Mouse (Mus musculus) hindbrain, embryonic 11.5 days (tissue): ENCODE results near the gene Pak4. TPM values are rescaled to one million over a fixed set of nuclear protein-coding genes. Genes with fewer than 3 reads are reported as not detected.

Experiments
- ATAC-seq: fragments of 200-750 bp; cut with Nextera tagmentation; 2 replicates; pipeline ENCODE4 v1.8.0; 2017; ENCODE audit warnings: mild to moderate bottlenecking, moderate TSS enrichment, moderate library complexity; ENCODE audit not compliant: low FRiP score
- DNase-seq: peaks from one replicate; pipeline ENCODE4 v3.0.0-alpha.2; 2015; ENCODE audit warnings: low spot score
- H3K27ac ChIP-seq: fragments of 300-500 bp; sonication (generic); 2 replicates; pipeline ENCODE4 v1.5.1; 2014; ENCODE audit warnings: mild to moderate bottlenecking, low read depth, low read length
- H3K27me3 ChIP-seq: fragments of 300-500 bp; sonication (generic); 2 replicates; pipeline ENCODE4 v1.6.1; 2014; ENCODE audit warnings: mild to moderate bottlenecking, low read length, moderate library complexity, mixed read lengths; ENCODE audit not compliant: control insufficient read depth, insufficient read depth
- H3K36me3 ChIP-seq: fragments of 300-500 bp; sonication (generic); 2 replicates; pipeline ENCODE4 v1.6.1; 2014; ENCODE audit warnings: mild to moderate bottlenecking, low read length, moderate library complexity, mixed read lengths; ENCODE audit not compliant: control insufficient read depth, insufficient read depth
- H3K4me1 ChIP-seq: fragments of 300-500 bp; sonication (generic); replicated peaks from 2 replicates; pipeline ENCODE4 v1.6.1; 2014; ENCODE audit warnings: low read length, mixed read lengths; ENCODE audit not compliant: control insufficient read depth, insufficient read depth
- H3K4me2 ChIP-seq: fragments of 300-500 bp; sonication (generic); replicated peaks from 2 replicates; pipeline ENCODE4 v1.6.1; 2014; ENCODE audit warnings: mild to moderate bottlenecking, low read depth, low read length
- H3K4me3 ChIP-seq: fragments of 300-500 bp; sonication (generic); 2 replicates; pipeline ENCODE4 v1.5.1; 2014; ENCODE audit warnings: low read depth, low read length
- H3K9ac ChIP-seq: fragments of 300-500 bp; sonication (generic); 2 replicates; pipeline ENCODE4 v1.6.1; 2014; ENCODE audit warnings: low read depth, low read length
- H3K9me3 ChIP-seq: fragments of 300-500 bp; sonication (generic); 2 replicates; pipeline ENCODE4 v1.6.1; 2016; ENCODE audit warnings: low read length; ENCODE audit not compliant: control insufficient read depth
- WGBS: fragments of 180-500 bp; shearing (Covaris S2); extraction: QIAGEN DNeasy Blood & Tissue Kit; methylation state at CpG from one replicate; pipeline ENCODE4 v1.1.7; 2014; 5-methylcytosine and 5-hydroxymethylcytosine counted together
- polyA plus RNA-seq: library from polyadenylated mRNA; unstranded; fragments of >200 nt; fragmentation: Nextera tagmentation; extraction: Ambion mirVana; gene quantifications from 2 replicates; pipeline ENCODE4 v1.2.1, GENCODE M21; 2014

Gene Pak4
- polyA plus RNA-seq, 1 experiment from 2014 or later = 32.6 TPM

GRCm38 (mm10) chr7:28558486-28558885 lies 39.5 kb downstream of the Pak4 start:
- no peak overlapping the region for H3K27ac ChIP-seq
- ATAC-seq (no peak), DNase-seq (no peak)
- no peak overlapping the region for H3K9ac ChIP-seq
- no peaks in the 10 kb centered on the region for H3K27me3 ChIP-seq
- no peak overlapping the region for H3K4me3 ChIP-seq
- H3K4me1 ChIP-seq = no peaks in the 10 kb centered on the region
- no peak overlapping the region for H3K4me2 ChIP-seq
- peaks cover 3% of the 10 kb centered on the region; the same call in 1 of the 2 replicates for H3K36me3 ChIP-seq
- no peaks in the 10 kb centered on the region for H3K9me3 ChIP-seq
- WGBS = 51% methylated on average over 4 of the region's 4 CpGs

GRCm38 (mm10) chr7:28557708-28558107 lies 40.3 kb downstream of the Pak4 start:
- H3K4me1 ChIP-seq = no peaks in the 10 kb centered on the region
- no peak overlapping the region for H3K9ac ChIP-seq
- no peak overlapping the region for H3K4me2 ChIP-seq
- H3K4me3 ChIP-seq = no peak overlapping the region
- H3K36me3 ChIP-seq = peaks cover 3% of the 10 kb centered on the region; the same call in 1 of the 2 replicates
- H3K9me3 ChIP-seq = no peaks in the 10 kb centered on the region
- 73% methylated on average over 6 of the region's 6 CpGs for WGBS
- H3K27me3 ChIP-seq = no peaks in the 10 kb centered on the region
- no peak overlapping the region for H3K27ac ChIP-seq
- ATAC-seq (no peak), DNase-seq (no peak)

DNA sequence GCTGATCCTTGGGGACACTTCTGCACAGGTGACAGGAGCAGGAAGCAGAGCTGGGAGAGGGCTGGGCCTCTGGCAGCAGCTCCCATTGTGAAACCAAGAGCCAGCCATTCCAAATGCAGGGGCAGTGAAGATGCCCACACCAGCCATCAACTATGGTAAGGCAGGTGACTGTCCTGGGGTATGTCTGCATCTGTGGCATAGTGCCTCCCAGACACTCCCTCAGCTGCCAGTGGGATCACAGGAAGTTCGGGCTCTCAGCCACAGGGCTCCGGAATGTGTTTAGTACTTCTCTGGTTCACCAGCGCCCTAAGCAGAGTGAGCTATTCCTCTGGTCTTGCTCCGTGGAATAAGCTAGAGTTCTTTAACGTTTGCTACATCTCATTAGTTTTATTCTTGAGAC lies 40.9 kb downstream of the Pak4 start:
- Histone ChIP-seq H3K9me3 (no peaks in the 10 kb centered on the region), H3K4me2 (no peak overlapping the region), H3K4me1 (no peaks in the 10 kb centered on the region), H3K4me3 (no peak overlapping the region), H3K36me3 (peaks cover 3% of the 10 kb centered on the region; the same call in 1 of the 2 replicates), H3K27ac (no peak overlapping the region), H3K9ac (no peak overlapping the region), H3K27me3 (no peaks in the 10 kb centered on the region)
- 81% methylated on average over 5 of the region's 5 CpGs for WGBS
- DNase-seq (no peak), ATAC-seq (no peak)

DNA sequence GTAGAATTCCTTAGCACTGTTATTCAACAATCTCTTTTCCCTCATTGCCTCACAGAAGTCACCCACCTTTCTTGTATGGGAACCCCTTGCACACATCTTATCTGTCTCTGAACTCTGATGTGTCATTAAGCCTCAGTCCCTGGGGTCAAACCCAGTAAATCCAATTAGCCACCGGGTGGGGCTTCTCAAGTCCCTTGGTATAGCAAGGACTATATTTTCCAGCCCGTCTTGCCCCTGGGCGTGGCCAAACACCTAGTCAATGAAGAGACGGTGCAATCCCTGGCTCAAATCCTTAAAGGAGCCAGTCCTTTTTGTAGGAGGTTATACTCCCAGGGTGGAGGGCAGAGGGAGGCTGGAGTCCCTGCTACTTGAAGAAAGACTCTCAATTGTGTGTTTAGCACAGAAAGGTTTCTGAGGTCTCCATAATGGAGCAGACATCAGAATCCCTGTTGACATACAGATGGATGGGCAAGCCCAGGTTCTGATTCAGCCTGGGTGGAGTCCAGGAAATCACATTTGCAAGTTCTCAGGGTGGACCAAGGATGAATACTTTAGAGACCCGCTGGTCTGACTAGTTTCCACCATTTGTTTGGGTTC lies 41.9 kb downstream of the Pak4 start:
- no peak overlapping the region for H3K4me2 ChIP-seq
- no peaks in the 10 kb centered on the region for H3K4me1 ChIP-seq
- no peak for ATAC-seq
- no peak overlapping the region for H3K27ac ChIP-seq
- 25% methylated on average over 5 of the region's 5 CpGs for WGBS
- no peak overlapping the region for H3K9ac ChIP-seq
- no peaks in the 10 kb centered on the region for H3K27me3 ChIP-seq
- no peaks in the 10 kb centered on the region for H3K9me3 ChIP-seq
- no peak for DNase-seq
- no peak overlapping the region for H3K4me3 ChIP-seq
- peaks cover 3% of the 10 kb centered on the region; the same call in 1 of the 2 replicates for H3K36me3 ChIP-seq

DNA sequence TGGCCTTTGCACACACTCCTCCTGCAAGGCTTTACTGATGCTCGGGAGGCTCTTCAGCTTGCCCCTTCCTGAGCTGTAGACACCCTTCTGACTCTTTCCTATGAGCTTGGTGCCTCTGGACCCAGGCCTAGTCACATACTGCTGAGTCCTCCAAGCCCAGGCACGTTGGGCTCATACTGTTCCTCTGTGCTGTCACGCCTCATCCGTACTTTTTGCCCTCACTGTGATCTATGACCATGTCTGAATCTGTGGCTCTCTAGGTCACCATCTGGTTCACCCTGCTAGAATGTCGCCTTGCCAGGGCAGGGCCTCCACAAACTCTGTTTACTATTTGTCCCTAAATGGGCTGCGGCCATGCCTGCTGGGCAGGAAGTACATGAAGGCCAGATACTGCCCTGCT lies 44.9 kb downstream of the Pak4 start:
- ATAC-seq (no peak), DNase-seq (no peak)
- no peak overlapping the region for H3K4me2 ChIP-seq
- no peak overlapping the region for H3K9ac ChIP-seq
- no peaks in the 10 kb centered on the region for H3K4me1 ChIP-seq
- H3K27ac ChIP-seq = no peak overlapping the region
- no peaks in the 10 kb centered on the region for H3K27me3 ChIP-seq
- no peak overlapping the region for H3K4me3 ChIP-seq
- WGBS = 91% methylated on average over 6 of the region's 6 CpGs
- H3K36me3 ChIP-seq = no peaks in the 10 kb centered on the region
- H3K9me3 ChIP-seq = no peaks in the 10 kb centered on the region

- Histone ChIP-seq H3K9ac (no peak overlapping the region), H3K27me3 (peaks cover 17% of the 10 kb centered on the region), H3K4me2 (no peak overlapping the region), H3K36me3 (no peaks in the 10 kb centered on the region), H3K27ac (no peak overlapping the region), H3K4me3 (no peak overlapping the region), H3K4me1 (no peaks in the 10 kb centered on the region), H3K9me3 (no peaks in the 10 kb centered on the region)
- ATAC-seq = no peak
- no peak for DNase-seq
- WGBS = 71% methylated on average over 7 of the region's 7 CpGs
These were observed 50.4 kb downstream of the Pak4 start for GRCm38 (mm10) chr7:28547628-28548027.

- no peaks in the 10 kb centered on the region for H3K4me1 ChIP-seq
- H3K27me3 ChIP-seq = peaks cover 17% of the 10 kb centered on the region
- H3K27ac ChIP-seq = no peak within 1 kb of the TSS
- H3K9me3 ChIP-seq = no peaks in the 10 kb centered on the region
- peak within 1 kb of the TSS; percentile 10; the same call in 1 of the 2 replicates for H3K4me3 ChIP-seq
- peak within 1 kb of the TSS; percentile 31 for H3K4me2 ChIP-seq
- no peaks in the 10 kb centered on the region for H3K36me3 ChIP-seq
- 1% methylated on average over 5 of the region's 5 CpGs for WGBS
- ATAC-seq = no peak
- no peak within 1 kb of the TSS for H3K9ac ChIP-seq
- DNase-seq = no peak
These were observed 50.8 kb downstream of the Pak4 start, which contains the start of gene Nccrp1 for GRCm38 (mm10) chr7:28547154-28547553. Nccrp1 (minus strand) TSS chr7:28547254.

GRCm38 (mm10) chr7:28546649-28547048 lies 51.3 kb downstream of the Pak4 start:
- ATAC-seq (no peak), DNase-seq (no peak)
- Histone ChIP-seq H3K9ac (no peak overlapping the region), H3K4me2 (peak overlapping the region; percentile 31), H3K9me3 (no peaks in the 10 kb centered on the region), H3K27me3 (peaks cover 17% of the 10 kb centered on the region), H3K27ac (no peak overlapping the region), H3K36me3 (no peaks in the 10 kb centered on the region), H3K4me1 (no peaks in the 10 kb centered on the region), H3K4me3 (peak overlapping the region; percentile 10; the same call in 1 of the 2 replicates)
- 1% methylated on average over 20 of the region's 22 CpGs for WGBS

GRCm38 (mm10) chr7:28545891-28546210 lies 52.1 kb downstream of the Pak4 start:
- Histone ChIP-seq H3K27me3 (peaks cover 17% of the 10 kb centered on the region), H3K27ac (no peak overlapping the region), H3K36me3 (no peaks in the 10 kb centered on the region), H3K9me3 (no peaks in the 10 kb centered on the region), H3K4me2 (no peak overlapping the region), H3K4me3 (no peak overlapping the region), H3K4me1 (no peaks in the 10 kb centered on the region), H3K9ac (no peak overlapping the region)
- no peak for ATAC-seq
- WGBS = 41% methylated on average over 7 of the region's 7 CpGs
- no peak for DNase-seq
